Mouse (Mus musculus): Measurements from ENCODE around the gene Kat2a. TPM values are rescaled to one million over a fixed set of nuclear protein-coding genes. Genes with fewer than 3 reads are reported as not detected.

Kat2a gene
- total RNA-seq, 2 experiments from 2014 or later: 63.2 to 63.3 TPM

- no peak for DNase-seq (ENCODE audit: low spot score in 2 of 2)
Observed at GRCm38 (mm10) chr11:100713174-100713573, 909 bp upstream of the Kat2a start.

GRCm38 (mm10) chr11:100710977-100711376 lies 1.3 kb downstream of the Kat2a start:
- DNase-seq (ENCODE audit: low spot score in 2 of 2): no peak

GRCm38 (mm10) chr11:100710528-100710927 lies 1.7 kb downstream of the Kat2a start:
- DNase-seq (ENCODE audit: low spot score in 2 of 2): no peak

GRCm38 (mm10) chr11:100709201-100709810 lies 3.0 kb downstream of the Kat2a start:
- DNase-seq (ENCODE audit: low spot score in 2 of 2): no peak

GRCm38 (mm10) chr11:100705095-100705747 lies 7.0 kb downstream of the Kat2a start:
- no peak for DNase-seq (ENCODE audit: low spot score in 2 of 2)

GRCm38 (mm10) chr11:100703851-100704531 lies 8.3 kb downstream of the Kat2a start, which contains the start of gene Dhx58:
Gene Dhx58, minus strand, starts transcription at chr11:100704271.
- DNase-seq (ENCODE audit: low spot score in 2 of 2): no peak

- DNase-seq (ENCODE audit: low spot score in 2 of 2): no peak
Observed at GRCm38 (mm10) chr11:100703366-100703765, 8.9 kb downstream of the Kat2a start.

GRCm38 (mm10) chr11:100702906-100703305 lies 9.4 kb downstream of the Kat2a start:
- no peak for DNase-seq (ENCODE audit: low spot score in 2 of 2)

- DNase-seq (ENCODE audit: low spot score in 2 of 2): peak; percentile 60 to 74
Observed at GRCm38 (mm10) chr11:100702081-100702851, 10.0 kb downstream of the Kat2a start.

GRCm38 (mm10) chr11:100701301-100701700 lies 11.0 kb downstream of the Kat2a start:
- DNase-seq (ENCODE audit: low spot score in 2 of 2): no peak

GRCm38 (mm10) chr11:100700710-100701109 lies 11.6 kb downstream of the Kat2a start:
- no peak for DNase-seq (ENCODE audit: low spot score in 2 of 2)

GRCm38 (mm10) chr11:100697921-100698320 lies 14.3 kb downstream of the Kat2a start:
- no peak for DNase-seq (ENCODE audit: low spot score in 2 of 2)

- peak; percentile 73 to 86 for DNase-seq (ENCODE audit: low spot score in 2 of 2)
Observed at GRCm38 (mm10) chr11:100694926-100695325, 17.3 kb downstream of the Kat2a start.

- no peak for DNase-seq (ENCODE audit: low spot score in 2 of 2)
Observed at GRCm38 (mm10) chr11:100693154-100693553, 19.1 kb downstream of the Kat2a start.

- no peak for DNase-seq (ENCODE audit: low spot score in 2 of 2)
Observed at GRCm38 (mm10) chr11:100692164-100692616, 20.1 kb downstream of the Kat2a start, which contains the start of gene Zfp385c. Gene Zfp385c, minus strand, starts transcription at chr11:100692455.

- no peak for DNase-seq (ENCODE audit: low spot score in 2 of 2)
Observed at GRCm38 (mm10) chr11:100690389-100690788, 21.9 kb downstream of the Kat2a start.

GRCm38 (mm10) chr11:100688443-100688842 lies 23.8 kb downstream of the Kat2a start:
- no peak for DNase-seq (ENCODE audit: low spot score in 2 of 2)

GRCm38 (mm10) chr11:100687265-100687664 lies 25.0 kb downstream of the Kat2a start:
- DNase-seq (ENCODE audit: low spot score in 2 of 2): no peak

- DNase-seq (ENCODE audit: low spot score in 2 of 2): no peak
Observed at GRCm38 (mm10) chr11:100685371-100685770, 26.9 kb downstream of the Kat2a start.

- no peak for DNase-seq (ENCODE audit: low spot score in 2 of 2)
Observed at GRCm38 (mm10) chr11:100684084-100684483, 28.2 kb downstream of the Kat2a start.

- no peak for DNase-seq (ENCODE audit: low spot score in 2 of 2)
Observed at GRCm38 (mm10) chr11:100682526-100682925, 29.7 kb downstream of the Kat2a start.

All from left cerebral cortex, adult 18-20 months (tissue).